Mouse (Mus musculus) heart, adult 10 weeks (tissue): Measurements from ENCODE around the gene Iqcd. TPM values are rescaled to one million over a fixed set of nuclear protein-coding genes. Genes with fewer than 3 reads are reported as not detected.

Source experiments
- polyA plus RNA-seq: library from polyadenylated mRNA; stranded (reverse); fragments of 350-450 nt; fragmentation: Illumina TruSeq; extraction: RNeasy Lipid Tissue Mini Kit (QIAGEN cat#74804); gene quantifications from one replicate; pipeline ENCODE4 v1.2.3, GENCODE M21; 2014; ENCODE audit warnings: low read depth, low replicate concordance

Iqcd gene
- not detected for polyA plus RNA-seq

DNA sequence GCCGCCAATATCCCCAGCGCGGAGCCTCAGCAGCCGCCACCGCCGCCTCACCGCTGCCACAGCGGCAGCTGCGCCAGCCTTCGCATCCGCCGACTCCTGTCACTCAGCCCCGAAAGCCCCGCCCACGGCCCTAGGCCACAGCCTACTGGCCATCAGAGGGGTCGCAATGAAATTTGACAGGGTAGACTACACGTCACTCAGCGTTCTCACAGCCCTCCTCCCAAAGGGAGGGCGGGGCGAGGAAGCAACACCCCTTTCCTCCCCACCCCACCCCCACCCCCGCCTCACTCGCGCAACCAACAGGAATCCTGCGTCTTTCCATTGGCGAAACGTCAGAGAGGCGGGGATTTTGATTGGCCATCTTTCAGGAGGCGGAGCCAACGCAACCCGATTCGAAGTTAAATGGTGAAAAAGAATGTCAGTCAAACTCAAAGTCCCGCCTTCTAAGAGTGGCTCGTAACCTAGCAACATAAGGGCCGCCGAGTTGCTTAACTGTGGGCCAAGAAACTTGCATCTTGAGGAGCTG is at the start of gene Iqcd, which contains the start of gene Tpcn1:
Gene Iqcd, plus strand, starts transcription at position 448 of the 526 bp plus-strand sequence.
Gene Tpcn1, minus strand, starts transcription at position 105 of the 526 bp plus-strand sequence.

GRCm38 (mm10) chr5:120612442-120612821 is 23.6 kb downstream of the Iqcd start, which contains the start of the genes Rita1 and Ddx54:
TSS of gene Rita1 (minus strand) at chr5:120612589.
TSS of gene Ddx54 (plus strand) at chr5:120612739.

DNA sequence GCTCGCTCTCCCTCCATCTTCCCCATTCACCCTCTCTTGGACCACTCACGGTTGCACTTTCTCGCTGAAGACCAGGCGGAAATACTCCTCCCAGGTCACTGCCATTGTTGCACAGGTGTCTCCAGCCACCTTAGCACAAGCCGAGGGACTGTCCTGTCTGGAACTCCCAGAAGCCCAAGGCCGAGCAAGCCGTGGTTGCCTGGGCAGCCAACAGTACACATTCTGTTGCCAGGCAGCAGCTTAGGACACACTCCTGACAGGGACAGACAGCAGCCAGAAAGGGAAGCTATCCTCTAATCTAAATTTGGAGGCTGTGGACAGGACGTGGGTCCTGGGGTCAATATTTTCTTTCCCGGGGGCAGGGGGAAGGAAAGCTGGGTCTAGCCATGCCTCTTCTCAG is 45.3 kb downstream of the Iqcd start, which contains the start of gene Cfap73:
Gene Cfap73, minus strand, starts transcription at position 105 of the 400 bp plus-strand sequence.

GRCm38 (mm10) chr5:120648569-120649373 is 60.0 kb downstream of the Iqcd start, which contains the start of gene Rasal1:
TSS of gene Rasal1 (plus strand) at chr5:120648812.

Other genes starting within 250 kb of the Iqcd start
- gene Lhx5, start 157.3 kb upstream of the Iqcd start, polyA plus RNA-seq, result not detected
- 11.2 TPM for gene Sdsl, start 116.2 kb upstream of the Iqcd start, polyA plus RNA-seq
- gene Sds, start 112.5 kb upstream of the Iqcd start, polyA plus RNA-seq, result 7.9 TPM
- gene Plbd2, start 85.4 kb upstream of the Iqcd start, polyA plus RNA-seq, result 28.1 TPM
- 7.6 TPM for gene Slc8b1, start 77.8 kb upstream of the Iqcd start, polyA plus RNA-seq
- 24.0 TPM for gene Tpcn1, start 343 bp upstream of the Iqcd start, polyA plus RNA-seq
- gene Rita1, start 23.6 kb downstream of the Iqcd start, polyA plus RNA-seq, result 13.1 TPM
- 15.9 TPM for gene Ddx54, start 23.7 kb downstream of the Iqcd start, polyA plus RNA-seq
- gene Cfap73, start 45.2 kb downstream of the Iqcd start, polyA plus RNA-seq, result not detected
- not detected for gene Rasal1, start 59.8 kb downstream of the Iqcd start, polyA plus RNA-seq
- 0.73 TPM for gene Dtx1, start 122.9 kb downstream of the Iqcd start, polyA plus RNA-seq
- gene Oas2, start 160.8 kb downstream of the Iqcd start, polyA plus RNA-seq, result 8.4 TPM
- gene Oas3, start 188.6 kb downstream of the Iqcd start, polyA plus RNA-seq, result 0.37 TPM
- gene Oas1e, start 206.5 kb downstream of the Iqcd start, polyA plus RNA-seq, result not detected
- 0.71 TPM for gene Oas1c, start 223.5 kb downstream of the Iqcd start, polyA plus RNA-seq